Mouse (Mus musculus) heart, adult 2 months (tissue): ENCODE results near the gene Pycr1. TPM values are rescaled to one million over a fixed set of nuclear protein-coding genes. Genes with fewer than 3 reads are reported as not detected.

ENCODE experiments used
- DNase-seq, 2 experiments: peaks; one replicate each; pipeline ENCODE4 v3.0.0; 2021
- H3K27ac ChIP-seq: fragments of 200-600 bp; 2 replicates; pipeline ENCODE4 v1.8.1; 2022
- H3K27me3 ChIP-seq: fragments of 200-500 bp; 2 replicates; pipeline ENCODE4 v1.6.1; 2012; ENCODE audit warnings: mild to moderate bottlenecking, low read length, inconsistent platforms, mixed read lengths; ENCODE audit not compliant: control insufficient read depth, insufficient read depth
- H3K36me3 ChIP-seq: fragments of 200-500 bp; 2 replicates; pipeline ENCODE4 v1.6.1; 2012; ENCODE audit warnings: low read length, inconsistent platforms; ENCODE audit not compliant: control insufficient read depth, insufficient read depth
- H3K4me1 ChIP-seq: fragments of 200-500 bp; 2 replicates; pipeline ENCODE4 v1.6.1; 2011; ENCODE audit warnings: low read length; ENCODE audit not compliant: control insufficient read depth, insufficient read depth
- H3K4me3 ChIP-seq: fragments of 200-600 bp; 2 replicates; pipeline ENCODE4 v1.8.1; 2022
- H3K79me2 ChIP-seq: fragments of 200-500 bp; replicated peaks from 2 replicates; pipeline ENCODE4 v1.6.1; 2012; ENCODE audit warnings: mild to moderate bottlenecking, inconsistent platforms, low read length, moderate library complexity, mixed read lengths; ENCODE audit not compliant: control insufficient read depth, insufficient read depth
- H3K9ac ChIP-seq: fragments of 200-500 bp; 2 replicates; pipeline ENCODE4 v1.6.1; 2012; ENCODE audit warnings: low read depth, mild to moderate bottlenecking, control low read depth, inconsistent platforms, low read length, mixed read lengths
- CTCF ChIP-seq: fragments of 200-600 bp; IDR thresholded peaks from 2 replicates; pipeline ENCODE4 v1.8.1; 2022; ENCODE audit warnings: antibody characterized with exemption, mild to moderate bottlenecking, moderate library complexity
- EP300 ChIP-seq: fragments of 200-500 bp; IDR thresholded peaks from 2 replicates; pipeline ENCODE4 v1.6.1; 2011; ENCODE audit warnings: low read depth, low read length, control low read depth; ENCODE audit not compliant: insufficient read depth
- POLR2A ChIP-seq: fragments of 200-500 bp; IDR thresholded peaks from 2 replicates; pipeline ENCODE4 v1.6.1; 2011; ENCODE audit warnings: mild to moderate bottlenecking, low read depth, low read length, control low read depth; ENCODE audit not compliant: insufficient read depth
- WGBS: fragments of 180-500 bp; shearing (Covaris S2); methylation state at CpG from one replicate; pipeline ENCODE4 v1.1.7; 2018; 5-methylcytosine and 5-hydroxymethylcytosine counted together
- intact Hi-C: fragments of 180-260 bp; cut with DNase I; formaldehyde crosslinking; loops from one replicate; pipeline ENCODE4 v1.15.1; 2025
- polyA plus RNA-seq: library from polyadenylated mRNA; depleted of rRNA; stranded (reverse); fragments of >200 nt; gene quantifications from 2 replicates; pipeline ENCODE4 v1.2.3, GENCODE M21; 2012
- total RNA-seq, 2 experiments: library from RNA; stranded (reverse); gene quantifications; 2 replicates each; pipeline ENCODE4 v1.2.3; 2021

Pycr1 gene
- total and polyA plus RNA-seq, 3 experiments = 0.81 to 3.9 (median 1.2) TPM

DNA sequence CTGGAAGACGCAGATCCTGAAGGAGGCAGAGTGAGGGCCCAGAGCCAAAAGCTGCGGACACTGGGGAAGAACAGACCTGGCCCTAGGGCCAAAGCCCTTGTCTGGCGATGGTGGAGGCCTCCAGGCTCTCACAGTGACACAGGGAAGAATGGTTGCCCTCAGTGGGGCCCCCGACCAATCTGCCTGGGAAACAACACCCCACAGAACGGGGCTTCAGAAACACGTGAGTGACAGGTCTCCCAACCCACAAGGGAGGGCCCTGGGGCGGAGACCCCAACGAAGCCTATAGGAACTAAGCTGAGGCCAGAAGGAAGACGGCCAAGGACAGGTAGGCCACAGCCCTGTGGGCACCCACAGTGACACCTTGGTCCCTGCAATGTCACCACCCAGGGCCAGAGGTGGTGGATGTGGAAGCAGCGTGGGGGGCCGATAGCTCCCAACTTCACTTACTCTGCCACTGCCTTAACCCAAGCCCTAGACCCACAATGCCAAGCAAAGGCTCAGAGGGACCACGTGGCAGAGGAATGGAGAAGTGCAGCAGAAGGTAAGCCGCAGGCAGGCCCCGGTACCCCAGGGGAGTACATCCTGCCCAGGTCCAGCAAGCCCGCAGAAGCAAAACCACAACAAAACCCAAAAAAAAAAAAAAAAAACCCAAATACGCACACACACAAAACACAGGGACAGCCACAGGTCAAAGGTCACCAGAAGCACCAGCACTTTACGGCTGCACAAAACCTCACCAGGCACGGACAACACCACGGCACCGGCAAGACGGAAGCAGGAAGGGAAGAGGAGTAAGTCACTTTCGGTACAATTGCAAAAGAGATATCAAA is 15.9 kb downstream of the Pycr1 start:
- Histone ChIP-seq H3K27me3 (no peaks in the 10 kb centered on the region), H3K9ac (no peak overlapping the region), H3K79me2 (peaks cover 5% of the 10 kb centered on the region; the same call in 1 of the 2 replicates), H3K4me1 (peaks cover 24% of the 10 kb centered on the region), H3K4me3 (no peak overlapping the region), H3K27ac (no peak overlapping the region), H3K36me3 (no peaks in the 10 kb centered on the region)
- WGBS = 80% methylated on average over 22 of the region's 22 CpGs
- no peak for TF ChIP-seq EP300
- no peak for TF ChIP-seq CTCF
- no peak for TF ChIP-seq POLR2A
- peak in 1 of 2 experiments; percentile 47 for DNase-seq
- intact Hi-C loops = no loop called here

DNA sequence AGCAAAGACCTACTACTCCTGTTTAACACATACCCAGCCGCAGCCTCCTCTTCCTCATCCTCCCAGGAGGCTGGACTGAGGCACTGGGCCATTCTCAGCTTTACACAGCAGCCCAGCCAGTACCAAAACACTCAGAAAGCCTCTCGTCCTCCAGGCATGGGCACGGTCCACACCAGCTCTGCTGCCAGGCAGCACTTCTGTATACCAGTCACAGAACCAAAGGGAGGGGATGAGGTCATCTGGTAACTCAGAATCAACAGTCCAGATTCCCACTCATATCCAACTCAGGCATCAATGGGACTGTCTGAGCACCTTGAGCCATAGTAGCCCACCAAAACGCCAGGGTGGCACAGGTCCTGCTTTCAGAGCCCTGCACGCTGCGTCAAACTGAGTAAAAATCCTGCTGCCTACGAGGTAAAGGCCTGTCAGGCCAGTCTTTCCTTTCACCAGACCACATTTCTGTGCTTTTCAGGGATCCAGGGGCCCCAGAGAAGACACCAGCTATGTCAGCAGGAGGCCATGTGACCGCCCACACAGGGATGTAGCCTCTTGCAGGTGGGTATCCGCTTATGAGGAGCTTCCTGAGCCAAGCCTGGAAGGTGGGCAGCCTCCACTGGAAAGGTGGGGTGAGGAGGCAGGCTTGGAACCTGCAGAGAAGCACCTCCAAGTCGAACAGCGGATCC is 16.6 kb downstream of the Pycr1 start:
- no peak for TF ChIP-seq CTCF
- TF ChIP-seq EP300 = no peak
- no peak for TF ChIP-seq POLR2A
- peaks cover 23% of the 10 kb centered on the region for H3K4me1 ChIP-seq
- no peak overlapping the region for H3K9ac ChIP-seq
- no peak for DNase-seq
- intact Hi-C loops = no loop called here
- 86% methylated on average over 11 of the region's 11 CpGs for WGBS
- no peak overlapping the region for H3K27ac ChIP-seq
- H3K4me3 ChIP-seq = no peak overlapping the region
- H3K36me3 ChIP-seq = no peaks in the 10 kb centered on the region
- peaks cover 5% of the 10 kb centered on the region; the same call in 1 of the 2 replicates for H3K79me2 ChIP-seq
- no peaks in the 10 kb centered on the region for H3K27me3 ChIP-seq

DNA sequence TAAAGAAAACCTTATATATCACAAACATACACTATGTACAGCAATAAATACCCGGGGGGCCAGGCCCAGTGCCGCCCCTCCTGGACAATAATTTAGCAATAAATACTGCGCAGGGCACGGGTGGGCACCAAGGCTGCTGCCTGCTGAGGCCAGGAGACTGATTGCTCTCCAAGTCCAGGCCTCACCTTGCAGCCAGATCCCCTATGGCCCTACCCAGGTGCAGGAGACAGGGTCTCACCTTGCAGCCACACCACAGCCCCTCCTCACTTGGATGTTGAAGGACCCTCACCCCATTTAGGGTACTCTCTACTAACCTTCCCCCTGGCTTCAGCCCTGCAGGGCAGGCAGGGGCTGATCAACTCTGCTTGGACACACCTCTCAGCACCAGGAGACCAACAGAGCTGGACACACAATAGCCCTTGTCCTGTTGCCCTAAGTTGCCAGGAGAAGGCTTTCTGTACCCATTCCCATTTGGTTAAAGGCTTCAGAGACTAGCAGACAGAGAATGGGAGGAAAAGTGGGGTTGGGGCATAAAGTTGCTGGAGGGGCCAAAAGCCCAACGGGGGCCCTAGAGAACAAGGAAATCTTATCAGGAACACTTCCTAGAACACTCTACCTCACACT is 18.3 kb downstream of the Pycr1 start, which contains the start of gene Sirt7:
TSS of gene Sirt7 (minus strand) at position 89 of the 624 bp plus-strand sequence.
- Histone ChIP-seq H3K4me3 (peak within 1 kb of the TSS; percentile 70), H3K27me3 (no peaks in the 10 kb centered on the region), H3K79me2 (peaks cover 5% of the 10 kb centered on the region; the same call in 1 of the 2 replicates), H3K4me1 (peaks cover 12% of the 10 kb centered on the region), H3K36me3 (no peaks in the 10 kb centered on the region), H3K27ac (peak within 1 kb of the TSS; percentile 78), H3K9ac (peak within 1 kb of the TSS; percentile 74)
- no peak for TF ChIP-seq POLR2A
- no peak for TF ChIP-seq EP300
- WGBS = 8% methylated on average over 5 of the region's 5 CpGs
- no peak for DNase-seq
- intact Hi-C loops = loop anchor here (2.0 kb wide), 1 partner anchor 88 kb away; the partner anchor contains the start of genes Cenpx and Lrrc45

DNA sequence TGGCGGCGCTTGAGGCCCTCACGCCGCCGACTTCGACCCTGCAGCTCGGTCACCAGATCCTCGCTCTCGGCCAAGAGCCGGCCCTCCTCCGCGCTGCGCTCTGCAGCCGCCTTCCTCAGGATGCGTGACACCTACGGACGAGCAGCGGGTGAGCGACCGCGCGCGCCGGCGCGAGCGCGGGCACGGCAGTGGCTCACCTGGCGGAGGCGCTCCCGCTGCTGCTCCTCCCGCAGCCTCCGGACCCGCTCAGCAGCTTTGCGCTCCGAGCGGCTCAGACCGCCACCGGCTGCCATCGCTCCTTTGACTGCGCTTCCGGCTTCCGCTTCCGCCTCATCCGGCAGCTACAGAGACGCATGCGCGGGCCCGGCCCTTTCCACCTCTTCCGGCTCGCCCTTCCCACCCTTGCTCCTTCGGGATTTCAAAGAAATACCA is 18.9 kb downstream of the Pycr1 start:
- intact Hi-C loops = loop anchor here (2.0 kb wide), 1 partner anchor 88 kb away; the partner anchor contains the start of genes Cenpx and Lrrc45
- no peaks in the 10 kb centered on the region for H3K36me3 ChIP-seq
- under 1% methylated on average over 53 of the region's 53 CpGs for WGBS
- peak overlapping the region; percentile 78 for H3K27ac ChIP-seq
- H3K79me2 ChIP-seq = peaks cover 5% of the 10 kb centered on the region; the same call in 1 of the 2 replicates
- peak overlapping the region; percentile 70 for H3K4me3 ChIP-seq
- peaks cover 8% of the 10 kb centered on the region for H3K4me1 ChIP-seq
- DNase-seq = peak; percentile 90 to 91
- TF ChIP-seq POLR2A = peak; percentile 81
- TF ChIP-seq CTCF = no peak
- TF ChIP-seq EP300 = peak; percentile 38; the same call in 1 of the 2 replicates
- peak overlapping the region; percentile 74 for H3K9ac ChIP-seq
- no peaks in the 10 kb centered on the region for H3K27me3 ChIP-seq

DNA sequence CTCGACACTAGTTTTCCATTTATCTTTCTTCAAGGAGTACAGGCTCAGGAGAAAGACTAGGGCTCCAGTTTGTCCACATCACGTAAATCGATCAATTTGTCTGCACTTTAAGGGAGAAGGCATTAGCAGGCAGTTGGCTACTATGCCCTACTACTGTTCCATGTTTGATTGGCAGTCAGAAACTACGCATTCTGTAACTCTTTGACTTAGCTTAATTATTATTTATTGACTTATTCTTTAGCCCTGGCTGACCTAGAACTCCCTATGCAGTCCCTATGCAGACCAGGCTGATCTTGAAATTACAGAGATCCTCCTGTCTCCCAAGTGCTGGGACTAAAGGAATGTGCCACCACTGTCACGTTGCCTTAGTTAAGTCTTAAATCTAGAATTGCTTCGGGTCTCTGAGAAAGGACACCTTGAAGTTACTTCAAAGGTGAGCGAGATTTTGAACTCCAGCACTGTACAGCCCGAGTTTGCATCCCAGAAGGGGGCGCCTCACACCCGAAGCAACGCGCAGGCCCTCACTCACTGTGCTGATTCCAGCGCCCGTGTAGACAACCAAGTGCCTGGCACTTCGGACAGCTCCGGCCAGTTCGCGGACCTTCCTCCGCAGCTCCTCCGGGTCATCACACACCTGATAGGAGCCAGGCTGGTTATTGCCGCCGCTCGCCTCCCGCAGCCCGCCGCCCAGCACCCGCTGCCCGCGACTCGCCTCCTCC is 19.4 kb downstream of the Pycr1 start:
- 12% methylated on average over 30 of the region's 30 CpGs for WGBS
- H3K4me1 ChIP-seq = peaks cover 5% of the 10 kb centered on the region
- DNase-seq = peak; percentile 75
- H3K36me3 ChIP-seq = no peaks in the 10 kb centered on the region
- peaks cover 5% of the 10 kb centered on the region; the same call in 1 of the 2 replicates for H3K79me2 ChIP-seq
- peak overlapping the region; percentile 78 for H3K27ac ChIP-seq
- peak overlapping the region; percentile 70 for H3K4me3 ChIP-seq
- intact Hi-C loops = loop anchor here (2.0 kb wide), 1 partner anchor 89 kb away; the partner anchor contains the start of genes Cenpx and Lrrc45
- no peaks in the 10 kb centered on the region for H3K27me3 ChIP-seq
- TF ChIP-seq CTCF (peak; percentile 76), EP300 (no peak), POLR2A (no peak)
- H3K9ac ChIP-seq = peak overlapping the region; percentile 74
